Mouse (Mus musculus) heart, postnatal 4 days (tissue): ENCODE data around the gene Hoga1. TPM values are rescaled to one million over a fixed set of nuclear protein-coding genes. Genes with fewer than 3 reads are reported as not detected.

Experiments
- DNase-seq: peaks from one replicate; pipeline ENCODE4 v3.0.0; 2021
- total RNA-seq, 2 experiments: library from RNA; stranded (reverse); gene quantifications; 2 replicates each; pipeline ENCODE4 v1.2.3; 2021

The Hoga1 gene
- 1 to 10 TPM; 2.5 to 2.8 TPM for total RNA-seq

DNA sequence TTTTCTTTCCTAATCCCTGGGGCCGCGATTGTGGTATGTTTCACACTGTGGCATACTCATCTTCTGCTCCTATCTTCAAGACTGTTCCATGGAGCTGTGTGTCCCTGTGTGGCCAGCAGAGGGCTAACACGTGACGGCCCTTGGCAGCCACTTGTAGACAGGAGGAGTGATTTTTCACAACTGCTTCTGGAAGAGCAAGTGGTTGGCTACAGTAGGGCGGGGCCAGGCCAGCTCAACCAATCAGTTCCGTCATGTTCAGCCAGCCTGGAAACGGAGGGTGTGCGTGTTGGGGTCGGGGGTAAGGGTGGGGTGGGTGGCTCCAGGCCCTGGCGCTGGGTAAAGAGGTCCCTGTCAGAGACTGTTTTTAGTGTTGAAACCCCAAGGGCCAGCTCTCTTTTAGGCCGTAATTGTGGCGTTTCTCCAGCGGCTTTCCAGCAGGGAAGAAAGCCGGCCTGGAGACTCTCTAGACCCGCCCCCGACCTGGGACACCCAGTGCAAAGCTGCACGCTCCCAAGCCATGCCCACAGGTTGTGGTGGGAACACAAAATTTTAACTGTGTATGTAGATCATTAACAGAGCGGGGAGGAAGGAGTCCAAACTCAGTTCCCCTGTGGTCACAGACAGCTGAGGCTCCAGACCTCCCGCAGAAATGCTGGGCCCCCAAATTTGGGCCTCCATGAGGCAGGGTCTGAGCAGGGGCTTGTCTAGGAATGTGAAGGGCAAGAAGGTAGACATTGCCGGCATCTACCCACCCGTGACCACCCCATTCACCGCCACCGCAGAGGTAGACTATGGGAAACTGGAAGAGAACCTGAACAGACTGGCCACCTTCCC, at the start of gene Hoga1:
Gene Hoga1 (plus strand): TSS at position 342 of the 834 bp plus-strand sequence.
- peak; percentile 86 for DNase-seq

DNA sequence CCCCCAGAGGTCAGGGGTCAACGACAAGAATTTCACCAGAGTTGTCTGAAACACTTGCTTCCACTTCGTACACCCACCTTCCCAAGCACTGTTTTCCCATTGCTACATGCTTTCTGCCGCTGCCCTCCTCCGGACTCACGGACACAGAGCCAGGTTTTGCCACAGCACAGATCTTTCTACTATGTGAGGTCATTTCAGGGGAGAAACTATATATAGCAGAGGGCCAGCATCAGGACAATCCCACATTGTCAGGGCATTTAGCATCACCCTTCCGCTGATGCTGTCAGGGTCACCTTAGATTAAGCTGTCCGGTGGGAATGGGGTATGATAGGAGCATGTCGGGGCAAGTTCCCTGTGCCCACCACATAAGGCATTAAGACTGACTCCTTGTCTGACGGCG, 48.3 kb upstream of the Hoga1 start:
- peak; percentile 40 for DNase-seq

DNA sequence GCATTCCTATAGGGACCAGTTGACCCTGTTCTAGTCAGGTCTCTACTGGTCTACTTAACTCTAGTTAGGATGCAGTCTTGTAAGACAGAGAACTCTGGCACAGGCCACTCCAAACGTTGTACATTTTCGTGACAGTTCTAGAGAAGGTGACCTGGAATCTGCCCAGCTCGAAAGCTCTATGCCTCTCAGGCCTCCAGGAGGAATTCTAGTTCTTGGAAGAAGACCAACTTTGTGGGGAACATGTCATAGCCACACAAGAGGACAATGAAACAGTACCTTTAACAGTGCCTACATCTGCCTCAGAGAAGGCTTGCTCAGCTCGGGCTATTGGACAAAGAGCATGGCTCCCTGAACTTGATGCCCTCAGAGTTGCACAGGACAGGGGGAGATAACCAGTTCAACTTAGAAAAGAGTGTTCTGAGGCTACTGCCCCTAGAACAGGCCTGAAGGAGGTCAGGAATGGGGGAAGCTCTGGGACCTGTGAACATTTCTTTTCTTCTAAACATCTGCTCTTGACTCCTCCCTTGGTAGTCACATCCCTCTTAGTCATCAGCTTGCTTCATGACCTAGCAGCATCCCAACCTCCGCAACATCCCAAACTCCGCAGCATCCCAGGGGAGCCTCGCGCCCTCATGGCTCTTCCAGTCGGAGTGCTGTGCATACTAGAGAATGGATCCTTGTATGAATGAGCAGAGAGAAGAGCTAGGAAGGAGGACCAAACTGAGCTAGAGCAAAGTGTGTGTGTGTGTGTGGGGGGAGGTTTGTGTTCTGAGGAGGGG, 46.5 kb upstream of the Hoga1 start:
- peak; percentile 46 for DNase-seq

DNA sequence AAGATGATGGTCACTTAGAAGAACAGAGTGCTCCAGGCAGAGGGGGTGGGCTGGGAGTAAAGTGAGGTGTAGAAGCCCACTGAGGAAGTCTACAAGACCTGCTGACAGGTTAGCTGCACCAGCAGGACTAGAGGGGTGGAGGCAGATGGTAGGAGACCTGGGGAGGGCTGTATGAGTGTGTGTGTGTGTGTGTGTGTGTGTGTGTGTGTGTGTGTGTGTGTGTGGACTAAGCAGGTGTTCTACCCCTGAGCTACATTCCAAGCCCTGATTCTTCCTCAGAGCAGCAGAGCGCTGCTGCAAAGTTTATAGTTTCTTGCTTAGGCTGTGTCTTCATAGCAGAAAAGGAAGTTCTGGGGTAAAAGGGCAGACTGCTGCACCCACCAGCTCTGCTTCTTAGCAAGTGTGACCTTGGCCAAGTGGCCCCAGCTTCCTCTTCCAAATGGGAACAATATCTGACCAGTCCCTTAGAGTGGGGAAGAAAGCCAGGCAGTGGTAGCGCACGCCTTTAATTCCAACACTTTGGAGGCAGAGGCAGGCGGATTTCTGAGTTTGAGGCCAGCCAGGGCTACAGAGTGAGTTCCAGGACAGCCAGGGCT, 45.6 kb upstream of the Hoga1 start:
- DNase-seq = no peak

DNA sequence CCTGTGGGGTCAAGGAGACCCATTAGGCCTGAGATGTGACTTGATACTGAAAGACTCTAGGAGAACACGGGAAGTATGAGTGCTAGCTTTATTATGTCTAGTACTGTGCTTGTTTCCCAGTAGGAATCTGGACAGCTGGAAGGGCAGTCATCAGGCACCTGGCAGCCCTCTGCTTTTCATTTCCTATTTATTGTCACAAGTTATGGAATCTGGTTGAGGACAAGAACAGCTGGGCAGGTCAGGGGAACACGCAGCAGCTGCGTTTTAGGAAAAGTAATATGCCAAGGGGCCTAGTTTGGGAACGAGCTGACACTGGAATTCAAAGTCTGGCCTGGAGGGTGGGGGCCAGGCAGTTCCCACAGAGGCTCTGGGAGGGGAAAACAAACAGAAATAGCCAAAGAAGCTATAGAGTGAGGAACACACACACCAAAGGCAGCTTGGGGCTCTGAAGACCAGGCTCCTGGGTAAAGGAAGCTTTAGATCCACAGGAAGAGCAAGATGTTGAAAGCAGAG, 44.9 kb upstream of the Hoga1 start:
- DNase-seq = peak; percentile 48

DNA sequence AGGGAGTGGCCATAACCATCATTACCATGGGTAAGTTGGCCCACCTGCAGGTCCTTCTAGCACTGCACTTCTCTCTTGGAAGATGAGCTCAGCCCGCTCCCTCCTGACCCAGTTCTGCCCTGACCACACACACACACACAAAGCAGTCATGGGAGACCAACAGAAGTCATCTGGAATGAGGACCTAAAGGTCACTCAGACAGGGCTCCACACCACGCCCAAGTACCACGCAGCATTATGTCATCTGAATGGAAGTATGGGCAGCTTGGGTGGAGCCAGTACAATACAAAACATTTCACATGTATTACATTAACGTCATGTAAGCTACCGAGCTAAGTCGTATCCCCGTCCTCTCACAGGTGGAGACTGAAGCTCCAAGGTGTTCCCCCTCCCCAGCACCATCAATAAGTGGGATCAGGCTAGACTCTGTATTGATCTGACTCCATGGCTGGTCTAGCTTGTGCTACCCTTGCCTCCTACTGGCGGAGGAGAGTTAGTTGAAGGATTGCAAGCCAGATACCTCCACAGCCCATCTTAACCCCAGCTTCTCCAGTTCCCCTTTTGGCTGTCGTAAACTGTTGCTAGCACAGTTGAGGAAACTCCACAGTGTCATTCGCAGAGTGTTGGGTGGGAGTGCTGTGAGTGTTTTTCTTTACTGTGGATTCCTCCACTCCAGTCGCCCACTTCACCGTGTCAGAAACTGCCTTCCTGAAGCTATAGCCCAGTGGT, 44.0 kb upstream of the Hoga1 start:
- DNase-seq = no peak

DNA sequence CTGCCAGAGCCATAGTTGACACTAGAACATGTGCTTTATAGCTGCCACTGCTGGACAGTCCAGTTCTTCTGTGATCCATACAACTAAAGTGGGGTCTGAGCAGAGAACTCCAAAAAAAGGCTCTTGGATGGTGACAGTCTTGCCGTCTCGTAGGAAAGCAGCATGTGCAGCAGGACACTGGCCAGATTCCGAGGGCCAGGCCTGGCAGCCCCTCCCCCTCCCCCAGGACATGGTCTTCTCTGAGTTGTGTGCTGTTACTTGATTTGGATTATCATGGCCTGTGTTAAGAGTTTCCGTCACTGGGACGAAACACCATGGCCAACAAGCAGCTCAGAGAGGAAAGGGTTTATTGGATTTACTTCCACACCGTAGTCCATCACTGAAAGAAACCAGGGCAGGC, 41.2 kb upstream of the Hoga1 start:
- no peak for DNase-seq

DNA sequence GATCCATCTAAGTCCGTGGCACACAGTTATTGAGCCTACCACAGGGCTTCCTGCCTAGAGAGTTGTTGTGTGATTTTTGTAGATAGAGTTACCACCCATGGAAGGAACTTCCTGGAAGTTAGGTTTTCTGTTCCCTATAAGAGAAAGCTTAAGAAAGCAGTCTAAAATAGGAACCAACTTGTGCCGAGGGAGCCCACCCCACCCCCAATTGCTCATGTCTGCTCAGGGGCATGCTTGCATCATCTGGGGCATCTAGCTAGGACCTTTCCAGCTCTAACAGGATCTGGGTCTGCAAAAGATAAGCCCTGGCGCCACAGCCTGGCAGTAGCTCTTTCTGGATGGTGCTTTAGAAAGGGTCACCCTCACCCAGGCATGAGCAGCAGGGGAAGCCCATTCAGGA, 39.8 kb upstream of the Hoga1 start:
- DNase-seq = no peak

DNA sequence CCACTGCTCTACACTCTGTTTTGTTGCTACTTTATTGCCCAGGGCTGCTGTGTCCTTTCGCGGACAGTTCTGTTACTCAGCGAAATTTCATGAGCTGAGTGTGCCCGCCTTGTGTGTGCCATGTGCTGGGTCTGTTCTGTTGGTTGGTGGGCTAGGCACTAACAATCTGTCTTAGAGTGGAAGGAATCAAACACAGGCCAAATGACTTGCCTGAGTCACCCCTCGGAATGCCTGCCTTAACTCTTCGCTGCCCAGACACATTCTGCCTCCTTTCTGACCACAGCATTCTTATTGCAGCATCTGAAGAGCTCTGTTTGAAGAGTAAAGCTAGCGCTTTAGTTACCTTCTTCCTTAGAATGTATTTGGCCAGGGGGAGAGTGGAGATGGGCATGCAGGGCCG, 38.8 kb upstream of the Hoga1 start:
- no peak for DNase-seq

DNA sequence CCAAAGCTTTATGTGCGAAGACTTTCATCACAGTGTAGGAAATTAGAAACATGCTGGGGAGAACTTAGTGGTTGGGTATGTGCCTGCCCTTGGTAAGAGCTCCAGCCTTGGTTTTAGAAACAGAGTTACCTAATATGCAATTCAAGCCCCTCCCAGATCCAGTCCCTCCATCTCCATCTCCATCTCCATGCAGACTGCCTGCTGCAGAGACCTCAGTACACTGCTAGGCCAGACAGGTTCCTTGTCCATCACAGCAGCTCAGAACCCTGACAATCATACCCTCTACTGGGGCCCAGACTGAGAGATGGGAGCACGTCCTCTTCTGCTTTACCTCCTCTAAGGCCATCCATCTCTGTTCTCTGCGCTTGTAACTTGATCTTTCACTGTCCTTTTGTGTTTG, 36.8 kb upstream of the Hoga1 start:
- DNase-seq = no peak

DNA sequence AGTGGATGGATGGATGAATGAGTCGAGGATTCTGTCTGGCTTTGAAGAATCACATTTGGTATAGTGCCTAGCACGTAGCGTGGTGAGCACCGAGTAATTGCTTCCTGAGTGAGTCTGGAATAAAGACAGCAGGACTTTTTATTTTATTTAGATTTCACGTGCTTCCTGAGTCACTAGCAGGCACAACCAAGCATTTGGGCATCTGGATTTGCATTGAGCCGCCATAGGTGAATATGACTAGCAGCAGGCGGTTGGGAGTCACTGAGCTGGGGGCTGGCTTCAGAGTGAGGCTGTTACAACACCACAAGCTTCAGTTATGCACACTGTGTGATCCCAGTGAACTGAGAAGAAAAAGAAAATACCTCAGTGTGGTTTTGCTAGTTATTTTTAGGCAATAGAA, 36.3 kb upstream of the Hoga1 start:
- no peak for DNase-seq

DNA sequence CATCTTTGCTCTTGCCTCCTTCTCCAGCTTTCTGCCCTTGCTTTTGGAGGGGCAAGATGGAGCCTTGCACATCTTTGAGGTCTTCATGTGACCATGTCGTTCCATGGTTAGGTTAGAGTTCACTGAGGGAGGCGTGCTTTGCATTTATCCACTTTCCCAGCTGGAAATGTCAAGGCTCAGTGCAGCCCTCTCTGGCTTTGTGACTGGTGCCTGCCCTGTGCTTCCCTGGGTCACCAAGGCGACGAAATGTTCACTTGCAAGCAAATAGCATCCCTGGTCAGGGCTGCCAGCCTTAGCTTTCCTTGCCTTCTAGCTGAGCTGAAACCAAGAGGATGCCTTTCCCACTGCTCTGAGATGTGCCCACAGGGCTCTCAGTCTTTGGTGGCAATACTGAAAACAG, 35.0 kb upstream of the Hoga1 start:
- DNase-seq = no peak

DNA sequence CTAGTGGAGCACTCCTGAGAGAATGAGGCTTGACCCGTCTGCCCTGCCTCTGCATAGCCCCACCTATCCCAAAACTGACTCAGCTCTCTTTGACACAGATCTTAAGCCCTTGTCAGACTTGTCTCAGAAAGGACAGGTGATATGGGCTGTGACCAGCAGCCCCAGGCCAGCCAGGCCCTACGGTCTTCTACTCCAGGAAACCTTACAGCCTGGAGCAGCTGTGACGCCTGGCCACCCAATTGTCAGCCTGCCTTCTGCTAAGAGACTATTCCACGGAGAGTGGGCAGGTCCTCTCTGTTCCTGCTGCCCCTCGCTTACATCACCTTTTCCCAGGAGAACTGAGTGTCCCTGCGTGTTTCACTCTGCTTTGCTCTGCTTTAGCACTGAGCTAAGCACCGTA, 34.3 kb upstream of the Hoga1 start:
- DNase-seq = no peak

DNA sequence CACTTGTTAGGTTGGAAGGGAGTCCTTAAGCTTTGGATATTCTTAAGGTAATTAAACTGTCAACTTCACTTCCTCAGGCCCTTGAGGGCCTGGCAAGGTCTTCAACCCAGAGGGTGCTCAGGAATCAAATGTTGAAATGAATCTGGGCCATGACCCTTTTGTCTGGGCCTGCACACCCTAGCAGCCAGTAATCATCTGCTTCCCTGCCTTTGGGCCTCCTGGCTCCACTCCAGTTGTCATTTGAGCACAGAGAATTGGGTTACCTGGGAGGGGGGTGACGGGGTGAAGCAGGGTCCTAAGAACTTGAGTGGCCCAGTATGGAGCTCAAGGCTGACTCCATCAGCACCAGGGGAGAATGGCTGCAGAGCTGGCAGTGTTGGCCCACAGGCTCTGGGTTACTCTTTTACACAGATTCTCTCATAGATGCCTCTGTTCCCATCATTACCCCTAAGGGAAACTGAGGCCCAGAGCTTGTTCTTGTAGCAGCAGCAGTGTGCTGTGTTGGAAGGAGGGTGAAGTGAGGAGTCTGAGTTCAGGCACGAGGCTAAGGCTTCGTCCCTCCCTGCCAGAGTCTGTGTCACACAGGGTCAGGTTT, 31.1 kb upstream of the Hoga1 start:
- no peak for DNase-seq

DNA sequence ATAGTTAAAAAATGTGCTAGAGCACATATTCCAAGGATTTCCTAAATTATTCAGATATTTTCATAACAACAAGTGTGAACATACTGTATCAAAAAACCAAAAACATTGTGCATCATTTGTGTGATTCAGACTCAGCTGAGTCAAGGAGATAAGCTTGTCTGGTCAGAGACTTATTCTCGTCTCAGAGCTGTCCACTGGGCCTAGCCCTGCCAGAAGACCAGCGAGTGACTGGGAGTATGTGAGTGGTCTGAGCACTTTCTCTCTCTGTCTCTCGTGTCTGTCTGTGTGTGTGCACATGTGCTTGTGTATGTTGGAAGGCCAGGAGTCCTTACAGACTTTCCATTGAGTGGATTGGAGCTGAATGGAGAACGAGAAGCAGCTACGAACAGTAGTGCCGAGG, 30.4 kb upstream of the Hoga1 start:
- DNase-seq = no peak

DNA sequence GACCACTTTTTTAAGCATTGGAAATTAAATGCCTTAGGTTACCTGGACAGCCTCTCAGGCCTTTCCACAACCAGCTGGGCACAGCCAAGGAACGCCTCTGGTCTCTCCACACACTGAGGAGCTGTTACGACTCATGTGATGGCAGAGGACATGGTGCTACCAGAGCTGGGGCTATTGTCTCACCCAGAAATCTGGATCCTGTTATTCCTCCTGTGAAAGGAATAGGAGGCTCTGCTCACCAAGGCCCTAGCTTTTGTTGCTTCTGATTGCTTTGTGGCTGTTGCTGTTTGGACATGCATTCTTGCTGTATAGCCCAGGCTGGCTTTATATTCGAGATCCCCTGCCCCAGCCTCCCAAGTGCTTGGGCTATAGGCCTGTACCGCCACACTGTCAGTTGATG, 29.2 kb upstream of the Hoga1 start:
- DNase-seq = no peak

DNA sequence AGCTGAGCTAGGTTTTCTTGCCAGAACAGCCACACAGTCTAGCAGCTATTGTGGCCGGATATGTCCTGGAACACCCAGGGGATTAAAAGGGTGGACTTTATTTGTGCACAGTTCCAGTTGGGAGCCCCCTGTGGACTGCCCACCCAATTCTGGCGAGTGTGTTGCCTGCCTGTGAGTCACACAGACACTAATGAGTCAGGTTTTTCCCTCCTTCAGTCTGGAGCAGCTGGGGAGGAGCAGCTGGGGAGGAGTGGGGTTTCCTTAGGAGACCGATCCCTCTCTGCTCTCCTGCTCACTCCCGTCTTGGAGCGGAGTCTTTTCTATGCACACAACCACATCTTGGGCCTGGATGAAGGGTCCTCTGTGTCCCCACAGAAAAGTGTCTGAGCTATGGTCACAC, 28.6 kb upstream of the Hoga1 start:
- peak; percentile 61 for DNase-seq

DNA sequence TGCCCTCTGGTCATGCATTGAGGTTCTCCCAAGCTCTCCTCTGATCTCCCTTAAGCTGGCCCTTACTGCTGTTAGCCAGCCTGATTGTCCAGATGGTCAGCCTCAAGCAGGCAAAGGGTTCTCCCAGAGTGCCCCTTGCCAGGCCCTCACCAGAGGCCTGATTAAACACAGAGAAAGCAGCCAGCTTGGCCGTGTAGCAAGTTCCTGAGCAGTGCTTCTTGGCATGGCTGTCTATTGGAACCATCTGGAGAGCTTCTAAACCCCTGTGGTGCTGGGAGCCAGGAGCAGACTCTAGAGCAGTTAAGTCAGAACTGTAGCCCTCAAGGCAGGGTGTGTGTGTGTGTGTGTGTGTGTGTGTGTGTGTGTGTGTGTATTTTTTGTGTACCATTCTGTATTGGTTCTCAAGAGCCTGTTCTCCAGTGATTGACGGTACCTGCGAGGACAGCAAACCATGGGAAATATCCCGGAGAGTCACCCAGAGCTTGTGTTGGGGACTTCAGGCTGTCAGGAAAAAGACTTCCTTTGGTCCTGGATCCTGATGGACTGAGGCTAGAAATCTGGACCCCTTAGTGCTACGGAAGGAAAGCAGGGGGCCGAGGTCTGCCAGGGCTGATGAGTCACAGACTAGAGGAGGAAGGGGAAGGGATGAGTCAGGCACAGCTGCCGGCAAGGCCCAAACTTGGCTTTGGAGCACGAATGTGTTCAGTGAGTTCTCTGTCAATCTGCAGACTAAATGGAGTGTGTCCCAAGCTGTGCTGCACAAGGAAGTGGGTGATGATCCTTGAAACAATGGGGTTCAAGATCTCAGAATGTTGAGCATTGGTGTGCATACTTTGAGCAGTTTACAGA, 27.8 kb upstream of the Hoga1 start:
- DNase-seq = peak; percentile 79

DNA sequence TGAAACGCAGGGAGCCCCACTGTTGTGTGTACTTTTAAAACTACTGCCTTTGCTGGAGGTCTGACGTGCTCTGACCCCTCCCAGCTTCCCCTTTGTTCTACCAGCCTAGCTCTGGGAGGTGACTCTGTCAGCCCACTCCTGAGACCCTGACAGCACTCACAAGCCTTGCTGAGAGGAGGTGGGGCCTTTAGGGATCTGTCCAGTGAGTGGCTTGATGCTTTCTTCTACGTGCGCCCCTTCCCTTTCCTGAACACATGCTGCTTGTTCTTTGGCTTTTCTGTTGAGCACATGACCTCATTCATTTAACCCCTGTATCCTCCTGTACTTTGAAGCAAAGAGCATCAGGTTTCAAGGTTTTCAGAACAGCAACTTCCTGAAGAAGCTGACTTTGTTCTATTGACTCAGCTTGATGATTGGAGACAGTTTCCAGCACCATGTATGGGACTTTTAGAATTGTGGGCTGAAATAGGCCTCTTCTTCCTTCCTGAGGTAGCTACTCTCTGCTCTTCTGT, 26.3 kb upstream of the Hoga1 start:
- DNase-seq = no peak

DNA sequence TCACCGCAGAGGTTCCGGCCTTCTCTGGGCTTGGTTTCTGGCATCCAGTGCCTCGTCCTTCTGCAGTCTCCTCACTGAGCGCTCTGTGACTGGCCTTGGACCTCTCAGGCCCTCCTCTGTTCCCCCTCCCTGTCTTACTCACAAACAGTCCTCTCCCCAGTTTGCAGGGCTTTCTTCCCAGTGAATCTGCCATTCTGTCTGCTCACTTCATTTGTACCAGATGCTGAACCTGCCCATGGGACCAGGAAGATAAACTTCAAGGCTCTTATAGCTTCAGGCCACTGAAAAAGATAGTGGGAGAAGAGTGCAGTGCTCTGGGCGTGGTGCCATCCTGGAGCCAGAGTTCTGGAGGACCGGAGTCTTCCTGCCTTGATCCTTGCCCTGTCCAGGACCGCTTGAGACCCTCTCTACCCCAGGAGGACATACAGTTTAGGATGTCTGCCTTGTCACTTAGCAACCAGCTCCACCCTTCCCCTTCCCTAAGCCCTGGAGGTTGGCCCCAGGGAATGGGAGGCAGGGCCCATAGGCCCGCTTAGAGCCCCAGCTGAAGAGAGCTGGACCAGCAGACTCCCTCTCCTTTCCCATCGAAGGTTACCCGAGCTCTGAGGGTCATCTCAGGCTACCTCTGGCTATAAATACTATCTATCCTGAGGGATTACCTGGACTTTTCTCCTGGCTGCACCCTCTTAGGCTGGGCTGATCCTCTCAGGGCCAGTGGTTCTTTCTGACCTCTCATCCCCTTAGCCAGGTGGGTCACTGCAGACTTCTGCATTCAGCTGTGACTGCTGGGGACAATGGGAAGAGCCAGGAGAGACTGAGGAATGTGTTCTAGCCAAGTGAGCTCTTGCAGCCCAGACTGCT, 23.5 kb upstream of the Hoga1 start:
- DNase-seq = peak; percentile 50
